Mouse (Mus musculus): Measurements from ENCODE around the gene C1qtnf3. TPM values are rescaled to one million over a fixed set of nuclear protein-coding genes. Genes with fewer than 3 reads are reported as not detected.
A peak's percentile ranks its signal among the peaks of the same experiment; 100 is the strongest.

The C1qtnf3 gene
- polyA plus RNA-seq, 1 experiment from 2014 or later = 0.32 TPM

DNA sequence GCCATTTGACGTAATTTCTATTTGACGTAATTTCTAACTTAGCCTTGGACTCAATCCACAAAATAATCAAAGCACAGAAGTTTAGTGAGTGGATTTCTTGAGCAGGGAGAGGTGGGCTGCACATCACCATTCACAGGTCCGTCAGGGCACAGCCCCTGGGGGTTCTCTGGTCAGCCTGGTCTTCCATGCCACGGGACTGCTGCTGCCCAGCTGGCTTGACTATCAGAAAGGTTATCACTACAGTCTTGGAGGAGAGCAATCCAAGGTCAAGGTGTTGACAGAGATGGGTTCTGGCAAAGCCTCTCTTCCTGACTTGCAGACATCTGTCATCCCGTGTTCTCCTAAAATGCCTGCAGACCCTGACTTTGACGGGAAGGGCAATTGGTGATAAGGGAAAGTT is 52.5 kb downstream of the C1qtnf3 start:
- no peak overlapping the region for H3K9ac ChIP-seq (replicated peaks)
- no peak for ATAC-seq (replicated peaks)
- H3K9me3 ChIP-seq = no peaks in the 10 kb centered on the region
- no peak overlapping the region for H3K27ac ChIP-seq (replicated peaks)
- no peaks in the 10 kb centered on the region for H3K27me3 ChIP-seq
- no peaks in the 10 kb centered on the region for H3K36me3 ChIP-seq
- H3K4me2 ChIP-seq (replicated peaks) = no peak overlapping the region
- WGBS = 93% methylated on average over 6 of the region's 6 CpGs
- no peaks in the 10 kb centered on the region for H3K4me1 ChIP-seq
- no peak overlapping the region for H3K4me3 ChIP-seq

DNA sequence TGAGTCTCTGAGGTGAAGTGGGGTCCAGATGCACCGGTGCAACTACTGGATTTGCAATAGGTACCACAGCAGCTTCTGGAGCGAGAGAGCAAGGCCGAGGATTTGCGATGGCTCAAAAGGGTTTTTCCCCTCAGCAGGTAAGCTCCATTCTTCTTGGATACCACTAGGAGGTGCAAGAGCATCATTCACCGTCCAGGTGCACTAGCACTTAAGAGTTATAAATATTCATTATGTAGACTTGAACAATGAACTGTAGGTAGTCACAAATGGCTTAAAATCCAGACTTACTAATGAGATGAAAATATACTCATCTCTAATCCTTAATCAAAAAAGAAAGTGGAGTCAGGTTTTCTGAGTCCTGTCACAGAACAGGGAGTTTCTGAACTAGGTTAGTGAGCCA is 56.6 kb downstream of the C1qtnf3 start:
- Histone ChIP-seq H3K4me1 (no peaks in the 10 kb centered on the region), H3K27ac (replicated peaks) (no peak overlapping the region), H3K9me3 (no peaks in the 10 kb centered on the region), H3K4me2 (replicated peaks) (no peak overlapping the region), H3K4me3 (no peak overlapping the region), H3K36me3 (no peaks in the 10 kb centered on the region), H3K9ac (replicated peaks) (no peak overlapping the region), H3K27me3 (no peaks in the 10 kb centered on the region)
- 23% methylated on average over 5 of the region's 5 CpGs for WGBS
- ATAC-seq (replicated peaks) = peak; percentile 55; the same call in 1 of the 2 replicates

DNA sequence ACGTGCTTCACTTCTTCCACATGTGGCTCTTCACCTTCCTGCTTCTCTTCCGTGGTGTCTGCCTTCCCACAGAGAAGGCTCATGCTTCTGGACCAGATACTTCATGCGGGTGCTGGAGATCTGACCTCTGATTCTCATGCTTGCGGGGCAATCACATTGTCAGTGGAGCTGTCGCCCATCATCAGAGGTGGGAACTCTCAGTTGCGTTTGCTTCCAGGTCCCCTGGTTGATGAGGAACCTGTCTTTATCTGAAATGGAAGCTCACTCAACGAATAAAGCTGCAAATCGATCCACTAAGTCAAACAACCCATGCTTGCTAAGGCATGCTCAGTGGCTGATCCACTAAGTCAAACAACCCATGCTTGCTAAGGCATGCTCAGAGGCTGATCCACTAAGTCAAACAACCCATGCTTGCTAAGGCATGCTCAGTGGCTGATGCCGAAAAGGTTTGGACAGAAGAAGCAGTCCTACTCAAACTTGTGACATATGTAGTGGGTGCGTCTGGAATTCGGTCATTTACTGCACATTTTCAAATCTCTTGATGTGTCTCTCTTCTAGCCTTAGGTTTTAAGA is 58.9 kb downstream of the C1qtnf3 start:
- H3K36me3 ChIP-seq = no peaks in the 10 kb centered on the region
- no peak overlapping the region for H3K4me2 ChIP-seq (replicated peaks)
- no peak for ATAC-seq (replicated peaks)
- H3K4me1 ChIP-seq = no peaks in the 10 kb centered on the region
- no peaks in the 10 kb centered on the region for H3K9me3 ChIP-seq
- H3K4me3 ChIP-seq = no peak overlapping the region
- H3K27me3 ChIP-seq = no peaks in the 10 kb centered on the region
- WGBS = 94% methylated on average over 11 of the region's 11 CpGs
- H3K9ac ChIP-seq (replicated peaks) = no peak overlapping the region
- H3K27ac ChIP-seq (replicated peaks) = no peak overlapping the region

DNA sequence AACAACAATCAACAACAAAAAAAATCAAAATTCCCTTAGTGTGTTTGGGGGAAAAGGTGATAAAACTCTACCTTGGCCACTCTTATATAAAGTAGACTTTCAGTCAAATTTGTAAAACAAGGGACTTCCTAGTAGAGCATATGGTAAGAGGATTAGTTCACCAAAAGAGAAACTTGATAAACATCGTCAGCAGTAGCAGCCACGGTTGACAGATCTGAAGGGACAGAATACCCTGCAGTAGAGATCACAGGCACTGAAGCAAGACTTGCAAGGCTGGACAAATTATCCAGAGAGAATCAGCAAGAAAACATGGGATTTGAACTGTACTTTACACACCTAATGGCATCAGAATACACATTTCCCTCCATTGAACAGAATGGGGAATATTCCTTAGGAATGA is 62.8 kb downstream of the C1qtnf3 start:
- H3K27me3 ChIP-seq = no peaks in the 10 kb centered on the region
- no peak overlapping the region for H3K4me3 ChIP-seq
- no peaks in the 10 kb centered on the region for H3K36me3 ChIP-seq
- H3K27ac ChIP-seq (replicated peaks) = no peak overlapping the region
- no peak for ATAC-seq (replicated peaks)
- WGBS = 31% methylated on average over 2 of the region's 2 CpGs
- H3K9me3 ChIP-seq = no peaks in the 10 kb centered on the region
- H3K4me2 ChIP-seq (replicated peaks) = no peak overlapping the region
- no peaks in the 10 kb centered on the region for H3K4me1 ChIP-seq
- H3K9ac ChIP-seq (replicated peaks) = no peak overlapping the region

DNA sequence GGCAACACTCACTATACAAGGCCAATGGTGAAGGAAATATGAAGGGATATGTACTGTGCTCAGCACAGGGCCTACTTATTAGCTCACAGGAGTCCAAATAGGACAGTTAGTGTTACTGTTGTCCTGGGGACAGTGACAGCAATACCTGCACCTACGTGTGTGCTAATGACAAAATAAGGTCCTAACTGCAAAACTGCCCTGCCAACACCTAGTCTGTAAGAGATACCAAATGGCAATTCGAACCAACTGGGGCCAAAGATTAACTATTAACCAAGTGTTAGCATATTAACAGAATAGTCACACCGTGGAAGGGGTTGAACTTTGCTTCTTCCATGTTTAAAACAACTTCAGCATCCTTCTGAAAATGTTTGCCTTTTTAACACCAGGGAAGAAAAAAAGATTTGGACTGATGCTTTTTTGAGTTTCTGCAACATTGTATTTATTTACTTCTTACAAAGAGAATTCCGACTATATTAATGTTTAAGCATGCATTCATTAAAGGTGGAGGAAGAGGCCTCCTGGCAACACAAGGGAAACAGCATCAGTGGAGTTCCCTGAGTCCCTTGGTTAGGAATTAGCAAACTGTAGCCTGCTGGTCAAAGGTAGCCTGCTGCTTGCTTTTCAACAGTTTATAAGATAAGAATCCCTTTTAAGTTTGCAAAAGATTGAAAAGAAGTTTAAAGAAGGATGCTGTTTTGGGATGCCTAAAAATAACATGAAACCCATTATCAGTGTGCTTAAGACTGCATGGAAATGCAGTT is 74.8 kb downstream of the C1qtnf3 start:
- H3K36me3 ChIP-seq = no peaks in the 10 kb centered on the region
- WGBS = 81% methylated on average over 4 of the region's 4 CpGs
- ATAC-seq (replicated peaks) = no peak

More for the DNA sequence above, 74.8 kb downstream of the C1qtnf3 start:
- Histone ChIP-seq H3K4me2 (replicated peaks) (no peak overlapping the region), H3K27ac (replicated peaks) (no peak overlapping the region), H3K4me3 (no peak overlapping the region), H3K9ac (replicated peaks) (no peak overlapping the region), H3K4me1 (no peaks in the 10 kb centered on the region), H3K9me3 (no peaks in the 10 kb centered on the region), H3K27me3 (no peaks in the 10 kb centered on the region)

Other genes starting within 250 kb of the C1qtnf3 start
- 37.4 and 38.2 TPM in 2 replicates for gene Rai14, start 237.7 kb upstream of the C1qtnf3 start, polyA plus RNA-seq (2015; fragmentation: Nextera tagmentation; extraction: Ambion mirVana)
- 7.9 and 11.0 TPM in 2 replicates for gene Amacr, start 29.4 kb downstream of the C1qtnf3 start, polyA plus RNA-seq (2015; fragmentation: Nextera tagmentation; extraction: Ambion mirVana)
- 0.11 TPM in 1 of 2 replicates, not detected in the other for gene Slc45a2, start 48.4 kb downstream of the C1qtnf3 start, polyA plus RNA-seq (2015; fragmentation: Nextera tagmentation; extraction: Ambion mirVana)
- 1.8 and 2.1 TPM in 2 replicates for gene Rxfp3, start 85.7 kb downstream of the C1qtnf3 start, polyA plus RNA-seq (2015; fragmentation: Nextera tagmentation; extraction: Ambion mirVana)
- 0.74 and 1.0 TPM in 2 replicates for gene Adamts12, start 112.5 kb downstream of the C1qtnf3 start, polyA plus RNA-seq (2015; fragmentation: Nextera tagmentation; extraction: Ambion mirVana)

All from forebrain, embryonic 15.5 days (tissue).